Mouse (Mus musculus) spleen, adult 18-20 months (tissue): ENCODE results near the gene 1700028K03Rik.

Experiments used
- DNase-seq, 2 experiments: peaks; one replicate each; pipeline ENCODE4 v3.0.0; 2022; ENCODE audit warnings: mixed read lengths in 2 of 2

Gene 1700028K03Rik

DNA sequence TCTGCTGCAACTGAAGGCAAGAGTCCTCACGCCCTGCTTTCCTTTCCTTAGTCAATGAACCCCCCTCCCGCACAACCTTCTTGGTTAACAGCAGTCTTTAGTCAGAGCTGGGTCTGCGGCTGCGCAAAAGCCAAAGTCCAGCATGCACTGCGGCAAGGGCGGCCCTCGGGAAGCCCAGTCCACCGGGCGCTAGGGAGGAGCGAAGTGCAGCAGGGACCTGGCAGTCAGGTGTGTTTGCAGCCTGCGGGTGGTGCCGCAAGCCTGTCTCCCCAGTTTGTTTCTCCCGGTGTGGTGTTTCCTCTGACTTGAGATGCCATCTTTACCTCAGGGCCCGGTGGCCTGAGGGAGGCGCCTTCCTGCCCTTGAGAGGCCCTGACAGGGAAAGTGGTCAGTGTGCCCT is at the start of gene 1700028K03Rik:
Gene 1700028K03Rik (plus strand): TSS at position 129 of the 400 bp plus-strand sequence.
- DNase-seq = no peak

DNA sequence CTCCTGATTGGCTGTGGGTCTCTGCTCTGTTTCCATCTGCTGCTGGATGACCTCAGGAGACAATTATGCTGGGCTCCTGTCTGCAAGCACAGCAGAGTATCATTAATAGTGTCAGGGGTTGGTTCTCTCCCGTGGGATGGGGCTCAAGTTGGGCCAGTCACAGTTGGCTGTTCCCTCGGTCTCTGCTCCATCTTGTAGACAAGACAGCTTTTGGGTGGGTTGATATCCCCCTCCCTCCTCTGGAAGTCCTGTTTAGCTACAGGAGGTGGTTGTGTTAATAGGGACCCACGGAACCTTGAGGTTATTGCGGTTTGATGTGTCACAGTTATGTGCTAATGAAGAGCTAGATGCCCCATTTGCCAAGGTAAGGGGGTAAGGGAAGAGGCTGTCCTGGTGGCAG is 45.5 kb upstream of the 1700028K03Rik start:
- DNase-seq = no peak

DNA sequence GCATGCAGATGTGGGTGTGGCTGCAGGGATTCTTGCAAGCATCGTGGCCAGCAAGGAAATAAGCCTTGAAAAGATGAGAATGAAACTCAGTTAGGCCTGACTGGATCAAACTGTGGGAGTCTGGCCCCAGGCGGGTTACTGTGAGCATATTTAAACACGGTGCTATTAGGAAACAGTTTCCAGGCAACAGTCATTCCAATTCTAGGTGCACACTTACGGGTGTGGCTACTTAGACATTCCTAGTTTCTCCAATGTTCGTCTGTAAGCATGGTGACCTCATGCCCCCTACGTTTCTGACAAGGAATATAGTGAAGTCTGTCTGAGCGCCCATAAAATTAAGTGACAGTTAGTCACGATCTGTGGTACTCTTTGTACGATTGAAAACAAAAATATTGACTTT is 43.5 kb upstream of the 1700028K03Rik start:
- DNase-seq = no peak

DNA sequence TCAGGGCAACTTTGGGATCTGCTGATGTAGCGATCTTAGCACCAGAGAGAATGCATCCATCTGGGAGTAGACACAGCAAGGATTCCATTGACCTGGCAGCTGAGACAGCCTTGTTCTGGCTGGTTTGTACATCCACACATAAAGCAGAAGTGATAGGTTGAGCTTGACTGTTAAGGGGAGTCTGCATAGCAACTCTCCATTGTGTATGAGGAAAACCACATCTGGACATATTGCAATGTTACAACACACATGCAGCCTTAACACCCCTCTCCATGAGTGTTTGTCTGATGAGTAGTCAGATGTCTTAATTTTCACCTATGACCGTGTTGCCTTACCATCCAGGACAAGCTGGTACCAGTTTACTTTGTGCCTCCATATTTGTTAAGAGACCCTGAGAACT is 42.0 kb upstream of the 1700028K03Rik start:
- DNase-seq = no peak

DNA sequence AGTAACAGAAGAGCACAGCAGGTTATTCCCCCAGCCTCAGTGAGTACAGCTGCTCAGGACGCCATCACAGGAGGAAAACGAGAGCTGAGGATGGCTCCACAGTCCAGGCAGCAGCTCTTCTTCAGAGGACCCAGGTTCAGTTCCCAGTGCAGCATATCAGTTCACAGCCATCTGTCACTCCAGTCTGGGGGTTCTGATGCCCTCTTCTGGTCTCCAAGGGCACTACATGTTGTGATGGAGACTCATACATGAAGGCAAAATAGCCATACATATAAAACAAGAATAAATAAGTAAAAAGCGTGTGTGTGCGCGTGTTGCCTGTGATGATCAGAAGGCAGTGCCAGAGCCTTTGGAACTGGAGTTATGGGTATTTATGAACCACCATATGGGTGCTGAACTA is 39.8 kb upstream of the 1700028K03Rik start:
- no peak for DNase-seq

DNA sequence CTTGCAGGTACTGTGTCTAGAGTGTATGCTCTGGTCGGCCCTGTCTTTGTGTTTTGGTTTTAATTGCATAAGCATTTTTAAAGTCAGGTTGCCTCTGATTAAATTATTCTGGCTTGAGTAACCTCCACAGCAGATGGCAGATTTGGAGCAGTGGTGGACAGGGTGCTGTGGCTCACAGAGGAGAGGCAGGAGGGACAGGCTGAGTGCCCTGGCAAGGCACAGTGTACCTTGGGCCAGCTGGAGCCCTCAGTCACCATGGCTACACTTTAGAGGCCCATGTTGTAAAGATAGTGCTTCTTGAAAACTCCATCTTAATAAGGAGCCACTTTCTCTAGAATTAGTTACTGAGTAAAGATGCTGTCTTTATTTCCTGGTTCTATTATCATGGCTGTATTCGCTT is 38.5 kb upstream of the 1700028K03Rik start:
- DNase-seq = no peak

DNA sequence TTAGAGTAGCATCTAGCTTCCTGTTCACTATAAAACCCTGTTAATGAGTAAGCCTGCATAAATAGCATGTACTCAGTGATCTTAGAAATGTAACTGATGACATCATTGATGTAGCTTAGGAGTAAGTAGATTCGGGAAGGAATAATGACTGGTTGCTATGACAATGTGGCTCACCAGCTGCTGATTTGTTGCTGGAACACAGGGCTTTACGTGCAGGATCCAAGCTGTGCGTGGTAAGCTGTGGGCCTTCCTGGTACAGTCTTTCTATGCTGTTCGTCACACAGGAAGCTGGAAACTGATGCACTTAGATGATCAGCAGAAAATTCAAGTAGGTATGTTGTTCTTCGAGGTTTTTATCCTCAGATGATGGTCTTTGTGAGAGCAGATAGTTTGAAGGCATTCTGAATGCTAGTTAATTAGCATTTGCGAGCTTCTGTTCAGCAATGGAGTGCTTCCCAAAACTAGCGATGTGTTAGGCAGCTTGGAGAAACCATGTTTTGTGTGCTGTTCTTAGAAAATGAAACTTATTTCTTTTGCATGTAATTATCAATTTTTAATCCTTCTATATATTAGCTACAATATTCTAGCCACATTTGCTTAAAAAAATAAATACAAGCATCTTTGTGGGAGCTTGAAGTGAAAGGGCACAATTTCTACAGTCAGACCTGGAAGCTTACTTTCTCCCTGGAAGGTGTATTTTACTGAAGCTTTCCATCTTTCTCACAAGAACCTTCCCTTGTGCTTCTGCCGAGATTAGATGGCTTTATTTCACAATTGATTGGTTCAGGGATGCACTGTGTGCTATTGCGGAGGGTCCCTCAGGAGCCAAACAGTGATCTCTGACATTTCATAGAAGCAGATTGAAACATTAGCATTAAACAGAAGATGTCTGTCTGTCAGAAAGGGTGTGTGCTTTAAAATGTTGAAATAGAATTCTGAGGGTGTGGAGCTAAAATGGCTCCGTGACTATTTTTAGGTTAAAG is 36.7 kb upstream of the 1700028K03Rik start:
- DNase-seq = no peak

DNA sequence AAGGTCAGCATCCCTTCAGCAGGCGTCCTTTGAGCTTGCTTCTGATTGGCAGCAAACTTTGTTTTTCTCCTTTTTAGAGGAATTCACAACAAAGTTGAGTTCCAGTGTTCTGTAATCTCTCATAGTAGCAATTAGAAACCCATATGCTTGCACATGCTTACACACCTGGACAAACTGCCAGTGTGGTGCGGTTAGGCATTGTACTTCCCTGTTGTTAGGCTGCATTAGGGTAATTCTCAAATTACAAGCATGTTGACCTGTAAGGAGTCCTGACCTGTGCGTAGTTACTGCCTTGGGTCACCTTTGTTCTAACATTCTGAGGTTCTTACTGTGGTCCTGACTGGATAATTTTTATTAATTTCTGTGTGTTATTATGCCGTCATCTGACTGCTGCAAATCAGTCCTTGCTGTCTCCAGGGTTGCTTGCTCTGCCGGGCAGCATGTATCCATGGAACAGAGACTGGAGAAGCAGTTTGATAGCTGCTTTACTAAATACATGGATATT is 35.7 kb upstream of the 1700028K03Rik start:
- DNase-seq = no peak

DNA sequence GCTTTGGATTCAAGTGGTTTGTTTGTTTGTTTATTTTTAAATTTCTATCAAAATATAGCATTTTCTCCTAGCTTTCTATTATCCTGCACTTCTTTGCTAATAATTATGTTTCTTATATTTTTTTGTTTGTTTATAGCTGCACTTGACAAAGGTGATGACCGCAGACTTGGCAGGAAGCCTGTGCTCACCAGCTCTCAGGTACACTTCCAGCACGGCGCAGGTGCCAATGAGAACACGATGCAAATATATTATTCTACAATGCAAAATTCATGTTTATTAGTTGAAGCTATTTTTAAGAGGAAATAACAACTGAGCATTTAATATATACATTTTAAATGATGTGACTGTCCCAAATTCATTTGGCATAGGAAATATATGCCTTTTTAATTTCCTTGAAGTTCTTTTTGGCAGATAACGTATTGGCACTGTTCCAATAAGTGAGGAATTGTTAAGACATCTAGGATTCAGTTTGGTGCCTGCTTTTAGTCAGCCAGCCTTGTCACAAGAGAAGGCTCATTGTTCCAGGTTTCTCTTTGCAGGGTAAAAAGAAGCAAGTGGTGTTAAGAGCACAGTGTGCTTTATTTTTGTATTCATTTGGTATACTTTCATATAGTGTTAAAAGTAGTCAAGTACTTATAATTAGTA is 34.5 kb upstream of the 1700028K03Rik start:
- DNase-seq = no peak

DNA sequence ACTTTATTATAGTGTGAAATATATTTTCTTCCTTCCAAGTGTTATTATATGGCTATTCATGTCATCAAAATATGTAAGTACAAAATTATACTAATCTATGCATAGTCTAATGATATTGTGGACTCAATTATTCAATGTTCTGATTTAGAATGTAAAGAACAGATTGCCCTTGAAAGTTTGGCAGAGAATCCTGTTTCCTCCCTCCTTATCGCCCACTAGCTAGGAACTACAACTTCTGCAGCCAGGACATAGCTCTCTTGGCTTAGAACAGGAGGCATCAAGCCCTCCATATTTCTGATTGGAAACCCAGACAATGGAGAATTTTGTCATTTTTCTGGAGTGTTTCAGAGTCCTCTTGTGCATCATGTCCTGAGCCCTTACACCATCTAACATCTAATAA is 33.8 kb upstream of the 1700028K03Rik start:
- no peak for DNase-seq

DNA sequence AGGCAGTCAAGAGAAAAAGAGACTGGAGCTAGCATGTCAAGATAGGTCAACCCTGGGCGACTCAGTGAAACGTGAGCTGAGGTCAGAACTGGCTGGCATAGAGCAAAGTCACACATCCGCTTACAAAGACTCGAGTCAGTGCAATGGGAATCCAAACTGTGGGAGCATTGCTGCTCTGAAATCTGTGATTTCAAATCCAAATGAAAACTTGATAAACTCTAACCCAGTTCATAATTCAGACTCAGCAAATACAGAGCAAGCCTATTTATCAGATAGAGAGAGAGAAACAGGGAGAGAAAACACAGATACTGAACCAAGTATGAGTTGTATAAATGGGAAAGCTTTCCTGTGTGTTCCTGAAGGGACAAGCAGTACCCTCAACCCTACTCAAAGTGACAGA is 27.2 kb upstream of the 1700028K03Rik start, which contains the start of gene Gm42669:
Gene Gm42669 (plus strand): TSS at position 301 of the 400 bp plus-strand sequence.
- no peak for DNase-seq

DNA sequence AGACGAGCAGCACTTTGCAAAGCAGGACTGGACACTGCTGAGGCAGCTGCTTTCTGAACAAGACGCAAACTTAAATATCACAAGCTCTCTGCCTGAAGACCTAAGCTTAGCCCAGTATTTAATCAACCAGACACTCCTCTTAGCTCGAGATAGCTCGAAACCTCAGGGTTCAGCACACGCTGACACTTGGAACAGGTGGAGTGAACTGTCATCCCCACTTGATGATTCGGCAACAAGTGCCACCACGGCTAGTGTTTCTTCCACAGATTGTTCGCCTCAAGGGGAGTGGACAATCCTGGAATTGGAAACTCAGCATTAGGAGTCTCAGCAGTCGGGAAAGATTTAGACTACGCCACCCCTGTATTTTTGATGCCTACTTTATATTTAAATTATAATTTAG is 24.0 kb upstream of the 1700028K03Rik start:
- no peak for DNase-seq

DNA sequence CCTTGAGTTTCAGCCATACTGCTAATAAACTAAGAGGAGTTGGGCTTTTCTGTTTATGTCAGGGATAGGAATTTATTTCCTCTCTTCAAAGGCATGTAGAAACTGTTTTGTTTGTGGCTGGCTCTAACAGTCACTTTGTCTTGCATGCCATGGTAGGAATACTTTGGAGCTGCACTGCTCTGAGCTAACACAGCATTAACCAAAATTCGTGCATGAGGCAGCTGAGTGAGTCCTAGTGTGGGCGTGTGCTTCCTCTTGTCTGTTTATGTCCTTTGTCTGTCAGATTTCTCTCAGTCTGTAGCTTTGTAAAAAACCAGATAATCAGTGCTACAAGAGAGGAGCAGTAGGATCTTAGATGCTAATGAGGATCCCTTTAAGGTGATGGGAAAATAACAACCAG is 23.2 kb upstream of the 1700028K03Rik start:
- DNase-seq = no peak

DNA sequence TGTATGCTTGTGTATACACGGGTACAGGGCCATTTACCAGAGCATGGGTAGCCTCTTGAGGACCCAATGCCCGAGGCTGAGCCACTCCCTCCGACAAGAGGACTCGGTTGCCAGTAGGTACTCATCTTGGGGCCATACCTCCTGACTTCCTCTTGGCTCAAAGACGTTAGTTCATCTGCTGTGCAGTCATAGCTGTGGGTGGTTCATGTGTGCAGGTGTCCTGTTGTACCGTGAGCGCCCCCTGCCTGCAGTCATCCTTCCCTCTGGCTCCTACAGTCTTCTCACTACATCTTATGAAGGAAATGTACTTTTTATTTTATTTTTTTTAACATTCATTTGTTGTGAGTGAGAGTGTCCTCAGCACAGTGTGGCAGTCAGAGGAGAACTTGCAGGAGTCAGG is 20.9 kb upstream of the 1700028K03Rik start:
- DNase-seq = peak; percentile 32 to 67

DNA sequence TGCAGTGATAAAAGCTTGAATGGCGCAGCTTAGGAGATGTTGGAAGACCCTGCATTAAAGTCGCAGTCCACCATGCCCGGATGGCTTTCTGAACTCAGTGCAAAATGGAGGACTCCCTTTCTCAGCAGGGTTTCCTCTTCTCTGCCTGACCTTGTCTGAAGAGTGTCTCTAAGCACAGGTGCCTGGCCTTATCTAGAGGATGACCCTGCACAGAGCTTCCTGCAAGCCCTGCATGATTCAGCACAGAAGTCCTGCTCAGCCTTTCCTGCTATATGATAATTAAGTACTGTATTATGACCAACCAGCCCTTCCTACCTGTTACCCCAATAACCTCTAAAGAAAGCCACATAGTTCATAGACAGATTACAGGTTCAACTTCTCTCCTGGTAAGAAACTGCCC is 19.1 kb upstream of the 1700028K03Rik start:
- DNase-seq = no peak

DNA sequence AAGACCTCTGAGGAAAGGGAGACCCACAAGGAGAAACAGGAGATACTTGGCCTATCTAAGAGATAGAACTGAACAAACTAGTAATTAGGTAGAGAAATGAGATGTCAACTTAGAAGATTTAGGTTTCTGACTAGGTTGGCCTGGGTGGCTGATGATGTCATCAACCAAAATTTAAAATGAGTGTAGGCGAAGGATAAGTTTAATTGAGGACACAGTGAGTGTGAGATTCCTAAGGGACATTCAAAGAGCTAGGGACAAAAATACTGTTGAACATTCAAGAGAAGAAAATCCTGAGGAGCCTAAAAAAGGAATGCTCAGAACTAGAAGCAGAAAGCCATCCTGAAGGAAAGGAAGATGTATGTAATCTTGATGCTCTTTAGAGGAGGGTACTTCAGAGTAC is 18.4 kb upstream of the 1700028K03Rik start:
- DNase-seq = no peak

DNA sequence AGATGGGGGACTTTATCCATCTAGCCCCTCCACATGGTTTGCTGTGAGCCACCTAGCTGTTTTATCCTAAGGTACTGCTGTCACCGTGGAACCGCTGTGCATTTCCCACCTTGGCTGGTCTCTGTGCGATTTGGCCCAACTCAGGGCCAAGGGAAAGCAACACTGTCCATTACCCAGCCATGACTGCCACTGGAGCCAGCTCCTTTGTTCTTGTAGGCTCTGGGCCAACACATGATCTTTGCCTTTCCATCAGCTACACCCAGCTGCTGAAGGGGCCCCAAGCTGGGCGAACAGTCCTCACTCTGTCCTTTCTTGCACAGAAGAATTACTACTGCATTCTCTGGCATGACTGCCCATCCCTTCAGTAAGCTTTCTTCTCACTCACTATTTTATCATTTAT is 15.9 kb upstream of the 1700028K03Rik start:
- DNase-seq = no peak

DNA sequence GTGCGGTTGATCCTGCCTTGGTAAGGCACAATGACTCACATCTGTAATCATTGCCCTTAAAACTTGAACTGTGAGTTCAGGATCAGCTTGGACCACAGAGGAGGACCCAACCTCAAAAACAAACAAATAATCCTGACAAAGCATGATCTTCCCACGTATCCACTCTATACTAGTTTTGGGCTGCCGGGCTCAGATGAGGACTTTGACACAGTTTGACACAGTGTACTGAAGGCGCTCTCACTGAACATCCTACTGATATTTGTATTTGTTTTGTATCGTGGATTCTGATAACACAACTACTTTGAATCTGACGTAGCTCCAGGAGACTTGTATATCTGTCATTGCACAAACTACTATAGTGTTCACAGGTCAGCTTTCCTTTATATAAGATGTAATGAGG is 13.1 kb upstream of the 1700028K03Rik start:
- no peak for DNase-seq

DNA sequence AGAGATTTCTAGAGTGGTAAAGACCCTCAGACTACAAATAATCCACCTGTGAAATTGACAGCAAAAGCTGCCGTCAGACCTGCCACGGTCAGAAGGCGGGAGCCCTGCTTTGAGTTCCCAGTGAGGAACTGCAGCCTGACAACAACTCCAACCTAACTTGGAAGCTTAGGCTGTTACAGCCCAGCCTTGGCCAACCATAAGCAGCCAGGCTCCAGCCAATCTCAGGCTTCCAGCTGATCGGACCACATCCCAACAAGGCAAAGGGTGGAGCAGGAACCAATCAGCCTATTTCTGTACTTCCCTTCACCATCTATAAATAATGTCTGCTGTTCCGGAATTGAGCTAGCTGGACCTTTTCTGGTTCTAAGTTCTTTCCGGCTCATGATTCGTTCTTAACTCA is 12.6 kb upstream of the 1700028K03Rik start:
- DNase-seq = no peak

DNA sequence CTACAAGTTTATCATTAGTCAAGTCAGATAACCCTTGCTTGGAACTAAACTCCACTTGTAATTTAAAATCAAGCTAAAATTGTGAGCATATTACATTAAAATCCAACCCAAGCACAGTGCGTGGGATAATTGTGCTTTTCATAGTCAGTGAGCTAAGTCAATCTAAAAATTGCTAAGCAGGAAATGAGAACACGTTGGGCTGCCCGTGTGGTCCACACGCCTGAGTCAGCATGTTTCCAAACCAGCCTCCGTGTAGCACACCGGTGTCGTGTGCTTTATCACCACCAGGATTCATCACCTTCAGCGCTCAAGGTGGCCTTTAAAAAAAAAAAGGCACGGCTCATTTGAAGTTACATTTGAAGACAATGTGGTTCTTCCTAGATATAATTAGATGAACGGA is 10.2 kb upstream of the 1700028K03Rik start:
- no peak for DNase-seq

DNA sequence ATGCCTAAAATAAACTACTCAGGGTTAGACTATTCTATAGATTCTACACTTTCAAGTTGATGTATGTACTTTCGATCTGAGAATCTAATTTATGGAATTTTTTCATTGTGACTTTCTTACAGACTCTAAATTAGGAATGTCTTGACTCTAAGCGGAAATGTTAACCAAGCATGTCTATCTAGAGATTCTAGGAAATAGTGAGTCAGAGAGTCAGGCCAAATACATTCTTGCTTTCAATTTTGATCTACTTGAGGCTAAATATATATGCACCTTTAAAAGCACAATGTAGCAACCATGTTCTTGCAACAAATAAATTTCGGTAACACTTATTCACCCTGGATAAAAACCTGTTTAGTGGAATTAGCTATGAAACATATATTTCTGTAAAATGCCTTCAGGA is 5.7 kb upstream of the 1700028K03Rik start:
- no peak for DNase-seq

DNA sequence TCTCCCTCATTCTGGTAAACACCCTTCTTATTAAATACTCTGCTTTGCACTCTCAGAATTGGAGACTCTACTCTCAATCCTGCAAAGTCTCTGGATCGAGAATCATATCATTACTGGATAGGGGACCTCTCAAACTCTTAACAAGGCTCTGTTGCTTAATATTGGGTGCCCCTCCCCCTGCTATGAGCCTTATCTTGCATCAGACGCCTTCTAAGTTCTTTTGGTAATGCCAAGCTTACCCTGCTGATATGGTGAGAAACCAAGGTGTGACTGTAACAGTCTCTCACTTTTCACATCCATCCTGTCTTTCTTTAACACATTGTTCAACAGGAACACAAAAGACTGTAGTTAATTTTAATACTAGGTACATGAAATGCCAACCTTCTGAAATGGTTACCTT is 919 bp upstream of the 1700028K03Rik start:
- DNase-seq = no peak

DNA sequence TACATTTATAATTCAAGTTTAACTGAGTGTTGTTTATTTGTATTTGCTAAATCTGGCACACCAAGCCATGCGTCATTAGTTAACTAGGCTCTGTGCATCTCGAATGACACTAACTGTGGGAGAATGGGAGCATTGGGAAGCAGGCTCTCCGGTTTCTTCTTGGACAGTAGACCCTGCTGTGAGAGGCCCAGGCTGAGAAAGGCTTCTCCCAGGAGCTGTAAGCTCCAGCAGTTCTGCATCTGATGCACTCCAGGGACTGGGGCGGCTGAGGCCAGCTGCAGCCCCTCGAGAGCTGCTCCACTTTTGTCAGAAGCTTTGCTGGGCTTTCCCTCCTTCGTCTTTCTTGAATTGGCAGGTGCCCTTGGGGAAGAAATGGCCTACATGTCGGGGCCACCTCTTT is 7.2 kb downstream of the 1700028K03Rik start:
- no peak for DNase-seq

DNA sequence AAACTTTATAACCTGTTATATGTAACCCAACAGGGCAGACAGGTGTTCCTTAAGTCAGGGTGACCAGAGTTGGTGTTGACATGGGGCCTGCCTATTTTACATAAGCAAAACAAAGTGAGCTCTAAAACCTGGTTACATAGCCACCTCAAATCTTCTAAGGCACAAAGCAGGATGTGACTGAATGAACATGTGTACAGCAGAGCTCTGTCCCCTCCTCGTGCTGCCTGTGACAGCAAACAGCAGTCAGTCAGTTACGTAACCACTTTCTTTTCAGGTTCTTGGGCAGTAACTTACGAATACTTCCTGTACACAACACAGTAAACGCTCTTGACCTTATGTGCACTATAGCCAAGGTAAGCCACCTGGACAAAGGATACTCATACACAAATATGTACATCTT is 11.4 kb downstream of the 1700028K03Rik start:
- DNase-seq = no peak
